Mouse (Mus musculus): ENCODE measurements around the gene Cyba. TPM values are rescaled to one million over a fixed set of nuclear protein-coding genes. Genes with fewer than 3 reads are reported as not detected.
A peak's percentile ranks its signal among the peaks of the same experiment; 100 is the strongest.

Cyba gene
- polyA plus RNA-seq, 1 experiment from 2014 or later: 62.2 TPM

DNA sequence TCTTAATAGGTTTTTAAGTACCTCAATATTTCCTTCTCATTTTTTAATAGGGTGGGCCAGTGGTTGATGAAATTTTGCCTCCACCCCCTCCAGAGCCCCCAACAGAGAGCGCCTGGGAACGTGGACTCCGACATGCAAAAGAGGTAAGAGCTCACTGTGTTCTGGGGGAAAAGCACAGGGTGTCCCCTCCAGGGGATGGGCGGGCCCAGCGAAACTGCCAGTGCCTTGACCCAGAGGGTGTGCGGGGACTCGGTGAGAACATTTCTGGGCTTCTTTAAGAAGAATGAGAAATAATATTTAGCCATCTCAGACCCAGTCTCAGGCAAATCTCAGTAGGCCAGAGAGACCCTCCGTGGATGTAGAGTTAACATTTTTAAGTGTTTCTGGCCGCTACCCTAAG is 34.5 kb downstream of the Cyba start:
- no peaks in the 10 kb centered on the region for H3K9me3 ChIP-seq (replicated peaks; ENCODE audit: control insufficient read depth, low read length)
- WGBS: 93% methylated on average over 9 of the region's 9 CpGs
- no peak overlapping the region for H3K9ac ChIP-seq (replicated peaks; ENCODE audit: low read length)
- H3K36me3 ChIP-seq (replicated peaks; ENCODE audit: control insufficient read depth, insufficient read depth, low read depth, low read length): peaks cover 14% of the 10 kb centered on the region
- no peaks in the 10 kb centered on the region for H3K4me1 ChIP-seq (ENCODE audit: control insufficient read depth, insufficient read depth, low read length)
- no peak overlapping the region for H3K4me2 ChIP-seq (ENCODE audit: low read depth, low read length)
- ATAC-seq (replicated peaks; ENCODE audit: insufficient number of reproducible peaks, low FRiP score, low TSS enrichment, low read depth): no peak
- no peak overlapping the region for H3K27ac ChIP-seq (replicated peaks; ENCODE audit: low read depth, low read length)
- DNase-seq (ENCODE audit: low spot score): no peak
- H3K27me3 ChIP-seq (ENCODE audit: control insufficient read depth, insufficient read depth, low read length): no peaks in the 10 kb centered on the region
- no peak overlapping the region for H3K4me3 ChIP-seq (ENCODE audit: low read depth, low read length)

DNA sequence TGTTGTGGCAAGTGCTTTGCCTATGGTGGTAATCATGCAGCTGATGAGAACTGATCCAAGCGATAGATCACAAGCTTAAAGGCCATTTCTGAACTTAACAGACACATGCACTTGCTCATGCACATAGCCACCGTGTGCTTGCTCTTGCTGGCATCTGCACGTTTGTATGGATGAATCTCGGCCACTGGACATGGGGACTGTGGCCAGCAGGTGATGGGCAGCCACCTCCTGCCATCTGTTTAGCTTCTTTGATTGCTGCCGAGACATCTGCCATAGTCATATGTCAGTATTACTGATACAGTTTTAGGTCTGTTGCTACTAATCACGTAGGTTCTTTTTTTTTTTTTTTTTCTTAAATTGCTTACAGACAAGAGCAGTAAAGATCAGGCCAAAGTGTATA is 37.4 kb downstream of the Cyba start:
- H3K36me3 ChIP-seq (replicated peaks; ENCODE audit: control insufficient read depth, insufficient read depth, low read depth, low read length): peaks cover 6% of the 10 kb centered on the region
- H3K4me2 ChIP-seq (ENCODE audit: low read depth, low read length): no peak overlapping the region
- no peaks in the 10 kb centered on the region for H3K27me3 ChIP-seq (ENCODE audit: control insufficient read depth, insufficient read depth, low read length)
- no peak overlapping the region for H3K4me3 ChIP-seq (ENCODE audit: low read depth, low read length)
- ATAC-seq (replicated peaks; ENCODE audit: insufficient number of reproducible peaks, low FRiP score, low TSS enrichment, low read depth): no peak
- no peak overlapping the region for H3K9ac ChIP-seq (replicated peaks; ENCODE audit: low read length)
- WGBS: 86% methylated on average over 6 of the region's 6 CpGs
- H3K27ac ChIP-seq (replicated peaks; ENCODE audit: low read depth, low read length): no peak overlapping the region
- no peaks in the 10 kb centered on the region for H3K9me3 ChIP-seq (replicated peaks; ENCODE audit: control insufficient read depth, low read length)
- no peaks in the 10 kb centered on the region for H3K4me1 ChIP-seq (ENCODE audit: control insufficient read depth, insufficient read depth, low read length)
- no peak for DNase-seq (ENCODE audit: low spot score)

DNA sequence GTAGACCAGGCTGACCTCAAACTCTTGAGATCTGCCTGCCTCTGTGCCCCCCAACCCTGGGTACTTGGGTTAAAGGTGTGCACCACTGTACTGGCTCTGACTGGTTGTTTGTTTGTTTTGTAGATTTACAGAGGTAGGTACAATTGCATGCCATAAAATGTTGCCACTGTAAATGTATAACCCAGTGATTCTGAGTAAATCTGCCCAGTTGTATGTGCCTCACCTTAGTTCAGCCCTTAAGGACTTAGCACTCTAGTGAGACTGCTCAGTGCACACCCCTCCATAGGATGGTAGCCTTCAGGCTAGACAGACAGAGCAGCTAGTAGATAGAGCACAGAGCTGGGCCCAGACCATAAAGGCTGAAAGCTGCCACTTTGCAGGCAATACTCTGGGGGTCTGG is 39.0 kb downstream of the Cyba start:
- Histone ChIP-seq H3K4me3 (ENCODE audit: low read depth, low read length) (no peak overlapping the region), H3K9ac (replicated peaks; ENCODE audit: low read length) (no peak overlapping the region), H3K4me2 (ENCODE audit: low read depth, low read length) (no peak overlapping the region), H3K27ac (replicated peaks; ENCODE audit: low read depth, low read length) (no peak overlapping the region), H3K9me3 (replicated peaks; ENCODE audit: control insufficient read depth, low read length) (no peaks in the 10 kb centered on the region), H3K4me1 (ENCODE audit: control insufficient read depth, insufficient read depth, low read length) (no peaks in the 10 kb centered on the region), H3K36me3 (replicated peaks; ENCODE audit: control insufficient read depth, insufficient read depth, low read depth, low read length) (peaks cover 12% of the 10 kb centered on the region), H3K27me3 (ENCODE audit: control insufficient read depth, insufficient read depth, low read length) (no peaks in the 10 kb centered on the region)
- ATAC-seq (replicated peaks; ENCODE audit: insufficient number of reproducible peaks, low FRiP score, low TSS enrichment, low read depth) (no peak), DNase-seq (ENCODE audit: low spot score) (no peak)

DNA sequence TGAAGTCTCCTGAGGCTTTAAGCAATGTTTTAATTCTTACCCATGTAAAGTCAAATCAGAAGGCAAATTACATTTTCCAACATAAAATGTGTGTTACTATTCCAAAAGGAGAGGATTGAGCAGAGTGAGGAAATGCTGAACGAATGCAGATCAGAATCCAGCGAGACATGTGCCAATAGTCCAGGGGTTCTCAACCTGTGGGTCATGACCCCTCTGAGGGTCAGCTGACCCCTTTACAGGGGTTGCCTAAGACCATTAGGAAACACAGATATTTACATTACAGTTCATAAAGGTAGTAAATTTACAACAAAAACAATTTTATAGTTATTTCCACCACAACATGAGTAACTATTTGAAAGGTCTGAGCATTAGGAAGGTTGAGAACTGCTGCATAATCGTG is 42.0 kb downstream of the Cyba start:
- 90% methylated on average over 3 of the region's 3 CpGs for WGBS
- H3K36me3 ChIP-seq (replicated peaks; ENCODE audit: control insufficient read depth, insufficient read depth, low read depth, low read length): peaks cover 24% of the 10 kb centered on the region

DNA sequence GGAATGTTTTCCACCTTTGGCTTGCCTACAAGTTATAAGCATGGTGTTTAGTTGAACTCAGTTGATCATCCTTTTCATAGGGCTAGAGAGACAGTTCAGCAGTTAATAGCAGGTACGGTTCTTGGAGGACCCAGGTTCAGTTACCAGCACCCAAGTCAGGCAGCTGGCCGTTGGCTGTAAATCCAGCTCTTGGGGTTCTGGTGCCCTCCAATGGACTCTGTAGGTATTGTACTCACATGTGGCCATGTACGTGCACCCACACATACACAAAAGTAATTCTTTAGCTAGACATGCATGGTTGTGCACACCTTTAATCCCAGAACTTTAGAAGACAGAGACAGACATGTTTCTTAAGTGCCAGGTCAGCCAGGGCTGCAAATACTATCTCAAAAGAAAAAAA is 43.4 kb downstream of the Cyba start:
- no peak overlapping the region for H3K4me2 ChIP-seq (ENCODE audit: low read depth, low read length)
- H3K9me3 ChIP-seq (replicated peaks; ENCODE audit: control insufficient read depth, low read length): no peaks in the 10 kb centered on the region
- no peak overlapping the region for H3K9ac ChIP-seq (replicated peaks; ENCODE audit: low read length)
- no peaks in the 10 kb centered on the region for H3K27me3 ChIP-seq (ENCODE audit: control insufficient read depth, insufficient read depth, low read length)
- DNase-seq (ENCODE audit: low spot score) (no peak), ATAC-seq (replicated peaks; ENCODE audit: insufficient number of reproducible peaks, low FRiP score, low TSS enrichment, low read depth) (no peak)
- H3K4me3 ChIP-seq (ENCODE audit: low read depth, low read length): no peak overlapping the region
- no peak overlapping the region for H3K27ac ChIP-seq (replicated peaks; ENCODE audit: low read depth, low read length)
- peaks cover 26% of the 10 kb centered on the region for H3K36me3 ChIP-seq (replicated peaks; ENCODE audit: control insufficient read depth, insufficient read depth, low read depth, low read length)
- WGBS: 89% methylated on average over 3 of the region's 3 CpGs
- no peaks in the 10 kb centered on the region for H3K4me1 ChIP-seq (ENCODE audit: control insufficient read depth, insufficient read depth, low read length)

More for the DNA sequence above, 42.0 kb downstream of the Cyba start:
- Histone ChIP-seq H3K4me3 (ENCODE audit: low read depth, low read length) (no peak overlapping the region), H3K27me3 (ENCODE audit: control insufficient read depth, insufficient read depth, low read length) (no peaks in the 10 kb centered on the region), H3K4me2 (ENCODE audit: low read depth, low read length) (no peak overlapping the region), H3K4me1 (ENCODE audit: control insufficient read depth, insufficient read depth, low read length) (no peaks in the 10 kb centered on the region), H3K9ac (replicated peaks; ENCODE audit: low read length) (no peak overlapping the region), H3K27ac (replicated peaks; ENCODE audit: low read depth, low read length) (no peak overlapping the region), H3K9me3 (replicated peaks; ENCODE audit: control insufficient read depth, low read length) (no peaks in the 10 kb centered on the region)
- ATAC-seq (replicated peaks; ENCODE audit: insufficient number of reproducible peaks, low FRiP score, low TSS enrichment, low read depth): no peak
- DNase-seq (ENCODE audit: low spot score): no peak

DNA sequence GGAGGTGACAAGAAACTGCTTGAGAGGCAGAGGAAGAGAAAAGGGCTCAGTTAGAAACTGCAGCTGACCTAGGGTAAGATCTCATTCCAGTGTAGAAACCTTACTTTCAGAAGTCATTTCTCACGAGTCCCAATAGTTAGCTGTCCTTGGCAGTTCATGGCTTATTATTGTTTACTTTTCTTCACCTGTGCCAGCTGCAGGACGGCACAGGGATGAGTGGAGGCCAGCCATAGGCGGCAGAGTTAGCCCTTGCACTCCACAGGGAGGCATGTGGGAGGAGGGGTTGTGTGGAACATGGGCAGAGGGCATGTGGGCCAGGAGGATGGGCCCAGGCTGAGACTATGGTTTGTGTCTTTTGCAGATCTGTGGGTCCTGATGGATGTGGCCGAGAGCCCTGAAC is 49.7 kb downstream of the Cyba start:
- H3K36me3 ChIP-seq (replicated peaks; ENCODE audit: control insufficient read depth, insufficient read depth, low read depth, low read length): peaks cover 10% of the 10 kb centered on the region
- H3K27me3 ChIP-seq (ENCODE audit: control insufficient read depth, insufficient read depth, low read length): no peaks in the 10 kb centered on the region
- H3K27ac ChIP-seq (replicated peaks; ENCODE audit: low read depth, low read length): no peak overlapping the region
- H3K9ac ChIP-seq (replicated peaks; ENCODE audit: low read length): no peak overlapping the region
- DNase-seq (ENCODE audit: low spot score): no peak
- 0 out of 2 replicates have a peak, but pooled peaks cover 2% of the 10 kb centered on the region for H3K4me1 ChIP-seq (ENCODE audit: control insufficient read depth, insufficient read depth, low read length)
- no peak for ATAC-seq (replicated peaks; ENCODE audit: insufficient number of reproducible peaks, low FRiP score, low TSS enrichment, low read depth)
- WGBS: 80% methylated on average over 4 of the region's 4 CpGs
- no peak overlapping the region for H3K4me3 ChIP-seq (ENCODE audit: low read depth, low read length)
- H3K4me2 ChIP-seq (ENCODE audit: low read depth, low read length): no peak overlapping the region
- no peaks in the 10 kb centered on the region for H3K9me3 ChIP-seq (replicated peaks; ENCODE audit: control insufficient read depth, low read length)

DNA sequence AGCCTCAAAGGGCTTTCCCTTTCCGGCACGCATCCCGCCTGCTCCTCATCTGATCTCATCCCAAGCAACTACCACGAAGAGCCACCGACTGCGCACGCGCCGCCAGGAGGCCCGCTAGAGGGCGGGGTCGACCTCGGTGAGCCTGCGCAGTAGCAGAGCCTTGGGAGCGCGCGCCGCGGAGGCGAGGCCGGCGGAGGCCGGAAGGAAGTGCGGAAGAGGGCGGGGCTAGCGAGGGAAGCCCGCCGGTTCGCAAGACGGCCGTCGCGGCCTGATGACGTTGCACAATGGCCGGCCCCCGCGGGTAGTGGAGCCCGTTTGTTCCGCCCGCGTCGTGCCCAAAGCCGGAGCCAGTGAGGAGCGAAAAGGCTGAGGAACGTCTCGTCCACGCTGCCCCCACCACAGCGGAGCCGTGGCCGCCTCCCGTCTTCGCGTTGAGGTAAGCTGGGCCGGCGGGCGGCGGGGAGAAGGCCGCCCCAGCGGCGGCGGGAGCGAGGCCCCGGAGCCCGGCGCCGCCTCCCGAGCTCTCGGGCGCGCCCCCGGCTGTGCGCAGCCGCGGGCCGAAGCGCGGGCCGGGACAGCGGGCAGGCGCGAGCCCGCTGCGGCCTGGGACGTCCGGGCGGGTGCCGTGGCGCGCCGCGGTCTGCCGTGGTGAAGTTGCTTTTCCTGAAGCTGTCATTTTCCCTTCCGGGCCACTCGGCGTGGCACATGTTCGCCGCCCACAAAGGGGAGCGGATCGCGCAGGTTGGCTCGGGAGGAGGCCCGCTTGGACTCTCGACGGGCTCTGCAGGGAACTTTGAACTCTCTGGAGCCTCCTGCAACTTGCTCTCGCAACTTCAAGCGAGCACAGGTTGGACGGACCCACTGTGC is 56.1 kb downstream of the Cyba start, which contains the start of gene Zc3h18:
Gene Zc3h18, plus strand, starts transcription at position 245 of the 867 bp plus-strand sequence.
- peak within 1 kb of the TSS; percentile 95 for H3K9ac ChIP-seq (replicated peaks; ENCODE audit: low read length)
- no peaks in the 10 kb centered on the region for H3K9me3 ChIP-seq (replicated peaks; ENCODE audit: control insufficient read depth, low read length)
- peak within 1 kb of the TSS; percentile 84 for H3K27ac ChIP-seq (replicated peaks; ENCODE audit: low read depth, low read length)
- H3K27me3 ChIP-seq (ENCODE audit: control insufficient read depth, insufficient read depth, low read length): no peaks in the 10 kb centered on the region
- H3K4me3 ChIP-seq (ENCODE audit: low read depth, low read length): peak within 1 kb of the TSS; percentile 93
- ATAC-seq (replicated peaks; ENCODE audit: insufficient number of reproducible peaks, low FRiP score, low TSS enrichment, low read depth) (peak; percentile 93), DNase-seq (ENCODE audit: low spot score) (peak; percentile 100)
- peak within 1 kb of the TSS; percentile 81 for H3K4me2 ChIP-seq (ENCODE audit: low read depth, low read length)
- under 1% methylated on average over 106 of the region's 107 CpGs for WGBS
- H3K4me1 ChIP-seq (ENCODE audit: control insufficient read depth, insufficient read depth, low read length): 0 out of 2 replicates have a peak, but pooled peaks cover 2% of the 10 kb centered on the region
- H3K36me3 ChIP-seq (replicated peaks; ENCODE audit: control insufficient read depth, insufficient read depth, low read depth, low read length): no peaks in the 10 kb centered on the region; the same call in 1 of the 2 replicates

DNA sequence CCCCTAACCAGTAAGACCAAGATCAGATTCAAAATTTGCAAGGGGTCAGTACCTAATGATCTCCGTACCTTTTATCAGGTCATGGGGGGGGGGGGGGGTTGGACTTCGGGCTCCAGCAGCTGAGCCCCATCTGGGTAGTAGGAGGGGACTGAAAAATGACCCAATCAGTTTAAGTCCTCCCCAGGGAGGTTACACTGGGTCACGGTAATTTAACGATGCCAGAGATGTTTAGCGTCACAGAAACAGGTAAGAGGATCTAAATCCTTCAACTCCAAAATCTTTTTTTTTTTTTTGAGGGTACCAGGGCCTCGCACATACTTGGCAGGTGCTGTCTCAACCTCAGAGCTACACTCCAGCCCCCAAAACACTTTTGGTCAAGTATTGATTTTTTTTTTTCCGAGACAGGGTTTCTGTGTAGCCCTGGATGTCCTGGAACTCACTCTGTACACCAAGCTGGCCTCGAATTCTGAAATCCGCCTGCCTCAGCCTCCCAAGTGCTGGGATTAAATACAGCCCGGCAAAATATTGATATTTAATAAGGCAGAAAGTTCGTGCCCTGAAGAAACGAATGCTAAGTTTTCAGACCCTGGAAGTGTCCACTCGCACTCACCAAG is 56.9 kb downstream of the Cyba start:
- WGBS: 25% methylated on average over 13 of the region's 13 CpGs
- ATAC-seq (replicated peaks; ENCODE audit: insufficient number of reproducible peaks, low FRiP score, low TSS enrichment, low read depth): peak; percentile 54; the same call in 1 of the 2 replicates

More for the DNA sequence above, 56.9 kb downstream of the Cyba start:
- Histone ChIP-seq H3K4me3 (ENCODE audit: low read depth, low read length) (peak overlapping the region; percentile 93), H3K9ac (replicated peaks; ENCODE audit: low read length) (peak overlapping the region; percentile 39), H3K36me3 (replicated peaks; ENCODE audit: control insufficient read depth, insufficient read depth, low read depth, low read length) (no peaks in the 10 kb centered on the region; the same call in 1 of the 2 replicates), H3K9me3 (replicated peaks; ENCODE audit: control insufficient read depth, low read length) (no peaks in the 10 kb centered on the region), H3K27ac (replicated peaks; ENCODE audit: low read depth, low read length) (no peak overlapping the region), H3K27me3 (ENCODE audit: control insufficient read depth, insufficient read depth, low read length) (no peaks in the 10 kb centered on the region), H3K4me2 (ENCODE audit: low read depth, low read length) (peak overlapping the region; percentile 36), H3K4me1 (ENCODE audit: control insufficient read depth, insufficient read depth, low read length) (0 out of 2 replicates have a peak, but pooled peaks cover 2% of the 10 kb centered on the region)
- no peak for DNase-seq (ENCODE audit: low spot score)
